Mouse (Mus musculus): ENCODE measurements around the gene Gm49416. TPM values are rescaled to one million over a fixed set of nuclear protein-coding genes. Genes with fewer than 3 reads are reported as not detected.
A peak's percentile ranks its signal among the peaks of the same experiment; 100 is the strongest.

The Gm49416 gene
- polyA plus RNA-seq (2012; ENCODE audit: insufficient read depth, insufficient read length, low replicate concordance, missing spikeins), result not detected in 2 replicates

DNA sequence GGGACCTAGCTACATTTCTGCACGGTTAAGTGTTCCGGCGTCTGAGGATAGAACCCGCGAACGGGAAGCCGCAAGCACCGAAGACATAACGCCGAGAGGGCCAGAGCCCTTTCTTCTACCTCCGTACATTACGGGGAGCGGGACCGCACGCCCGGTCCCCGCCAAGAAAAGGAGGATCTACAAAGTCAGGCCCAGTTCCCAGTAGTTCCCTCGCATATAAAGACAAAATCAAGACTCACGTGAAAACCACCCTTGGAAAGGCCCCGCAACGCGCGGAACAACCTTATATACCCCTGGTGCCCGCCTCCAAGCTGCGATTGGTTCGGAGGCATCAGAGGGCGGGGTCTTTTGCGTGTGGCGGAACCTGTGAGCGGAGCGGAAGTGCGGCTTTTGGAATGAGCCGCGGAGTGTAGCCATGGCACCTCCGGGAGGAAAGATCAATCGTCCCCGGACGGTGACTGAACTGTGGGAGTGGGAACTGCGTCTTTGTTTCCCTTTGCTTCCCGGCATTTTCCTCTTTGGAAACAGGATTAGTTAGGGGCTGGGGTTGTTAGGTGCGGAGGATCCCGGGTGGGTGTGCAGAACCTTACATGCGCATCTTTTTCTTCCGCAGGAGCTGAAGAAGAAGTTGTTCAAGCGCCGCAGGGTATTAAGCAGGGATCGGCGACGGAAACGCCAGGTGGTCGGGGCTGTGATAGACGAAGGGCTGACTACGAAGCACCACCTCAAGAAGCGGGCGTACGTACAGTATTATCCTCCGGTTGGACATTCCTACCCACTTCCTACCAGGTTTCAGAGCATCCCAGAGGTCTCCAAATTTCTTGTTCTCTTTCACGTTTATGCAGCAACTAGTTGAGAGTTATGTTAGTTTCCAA lies at the start of gene Gm49416, which contains the start of gene 1810009A15Rik:
TSS of gene Gm49416 (plus strand) at position 416 of the 875 bp plus-strand sequence.
TSS of gene 1810009A15Rik (plus strand) at position 343 of the 875 bp plus-strand sequence.
- TF ChIP-seq POLR2A (IDR thresholded peaks at IDR 0.05; ENCODE audit: insufficient read depth, low read depth, low read length), result no peak; the same call in 1 of the 2 replicates
- WGBS, result under 1% methylated on average over 58 of the region's 58 CpGs
- Histone ChIP-seq H3K4me1 (ENCODE audit: control insufficient read depth, insufficient read depth, low read length) (peaks cover 2% of the 10 kb centered on the region; the same call in 1 of the 2 replicates), H3K27ac (ENCODE audit: insufficient read depth, low read depth, low read length) (0 out of 2 replicates have a peak within 1 kb of the TSS, but pooled peaks have one; percentile 17), H3K4me3 (ENCODE audit: insufficient read depth, low read depth, low read length) (peak within 1 kb of the TSS; percentile 69)

- TF ChIP-seq CTCF (IDR thresholded peaks at IDR 0.05; ENCODE audit: insufficient read depth, low read depth, low read length) (no peak), POLR2A (IDR thresholded peaks at IDR 0.05; ENCODE audit: insufficient read depth, low read depth, low read length) (0 out of 2 replicates have a peak, but pooled peaks have one; percentile 33)
- Histone ChIP-seq H3K4me3 (ENCODE audit: insufficient read depth, low read depth, low read length) (peak within 1 kb of the TSS; percentile 62), H3K4me1 (ENCODE audit: control insufficient read depth, insufficient read depth, low read length) (peaks cover 10% of the 10 kb centered on the region), H3K27ac (ENCODE audit: insufficient read depth, low read depth, low read length) (peak within 1 kb of the TSS; percentile 92)
- 19% methylated on average over 11 of the region's 11 CpGs for WGBS
Measured at GRCm38 (mm10) chr19:8839103-8839907, 49.4 kb upstream of the Gm49416 start, which contains the start of gene Gng3. TSS of gene Gng3 (minus strand) at chr19:8839194.

GRCm38 (mm10) chr19:8839908-8840791 lies 48.6 kb upstream of the Gm49416 start:
- WGBS, result 9% methylated on average over 29 of the region's 29 CpGs
- no peak for TF ChIP-seq CTCF (IDR thresholded peaks at IDR 0.05; ENCODE audit: insufficient read depth, low read depth, low read length)
- no peak for TF ChIP-seq POLR2A (IDR thresholded peaks at IDR 0.05; ENCODE audit: insufficient read depth, low read depth, low read length)

GRCm38 (mm10) chr19:8841012-8841411 lies 47.7 kb upstream of the Gm49416 start:
- Histone ChIP-seq H3K27ac (ENCODE audit: insufficient read depth, low read depth, low read length) (no peak overlapping the region), H3K4me3 (ENCODE audit: insufficient read depth, low read depth, low read length) (peak overlapping the region; percentile 62), H3K4me1 (ENCODE audit: control insufficient read depth, insufficient read depth, low read length) (peaks cover 10% of the 10 kb centered on the region)
- TF ChIP-seq CTCF (IDR thresholded peaks at IDR 0.05; ENCODE audit: insufficient read depth, low read depth, low read length) (no peak), POLR2A (IDR thresholded peaks at IDR 0.05; ENCODE audit: insufficient read depth, low read depth, low read length) (no peak)
- WGBS, result 80% methylated on average over 7 of the region's 7 CpGs

More at GRCm38 (mm10) chr19:8839908-8840791, 48.6 kb upstream of the Gm49416 start:
- peak overlapping the region; percentile 92 for H3K27ac ChIP-seq (ENCODE audit: insufficient read depth, low read depth, low read length)
- H3K4me3 ChIP-seq (ENCODE audit: insufficient read depth, low read depth, low read length), result peak overlapping the region; percentile 62
- H3K4me1 ChIP-seq (ENCODE audit: control insufficient read depth, insufficient read depth, low read length), result peaks cover 10% of the 10 kb centered on the region

- peaks cover 10% of the 10 kb centered on the region for H3K4me1 ChIP-seq (ENCODE audit: control insufficient read depth, insufficient read depth, low read length)
Measured at GRCm38 (mm10) chr19:8842961-8843360, 45.8 kb upstream of the Gm49416 start.

DNA sequence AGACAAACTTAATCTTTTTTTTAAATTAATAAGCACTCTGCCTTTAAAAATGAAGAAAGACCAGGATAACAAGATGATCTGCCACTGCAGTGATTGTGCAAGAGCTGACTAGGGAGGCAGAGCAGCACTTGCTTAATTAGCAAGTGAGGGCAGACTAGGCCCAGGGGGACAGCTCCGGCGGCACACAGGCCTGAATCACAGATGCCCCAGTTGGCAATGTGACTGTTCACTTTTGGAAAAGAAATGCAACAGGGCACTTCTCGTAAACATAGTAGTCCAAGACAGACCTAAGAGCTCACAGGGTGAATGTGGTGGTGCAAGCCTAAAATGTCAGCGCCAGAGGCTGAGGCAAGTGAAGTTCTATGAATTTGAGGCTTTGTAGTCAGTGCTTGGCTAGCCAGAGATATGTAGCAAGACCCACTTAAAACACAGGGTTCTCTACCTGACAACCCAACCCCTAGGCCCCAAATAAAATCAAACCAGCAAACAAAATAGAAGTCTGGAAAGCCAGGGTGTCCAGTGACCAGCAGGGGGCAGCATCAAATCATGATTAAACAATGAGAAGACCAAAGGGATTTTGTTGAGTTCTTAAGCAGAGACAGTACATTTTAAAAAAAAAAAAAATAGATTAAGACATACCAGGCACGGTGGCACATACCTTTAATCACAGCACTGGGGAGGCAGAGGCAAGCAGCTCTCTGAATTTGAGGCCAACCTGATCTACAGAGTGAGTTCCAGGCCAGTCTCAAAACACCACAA lies 44.2 kb upstream of the Gm49416 start:
- 38% methylated on average over 5 of the region's 5 CpGs for WGBS

More at GRCm38 (mm10) chr19:8842961-8843360, 45.8 kb upstream of the Gm49416 start:
- H3K4me3 ChIP-seq (ENCODE audit: insufficient read depth, low read depth, low read length), result no peak overlapping the region
- TF ChIP-seq CTCF (IDR thresholded peaks at IDR 0.05; ENCODE audit: insufficient read depth, low read depth, low read length), result no peak
- TF ChIP-seq POLR2A (IDR thresholded peaks at IDR 0.05; ENCODE audit: insufficient read depth, low read depth, low read length), result no peak
- H3K27ac ChIP-seq (ENCODE audit: insufficient read depth, low read depth, low read length), result no peak overlapping the region
- WGBS, result 90% methylated on average over 6 of the region's 6 CpGs

GRCm38 (mm10) chr19:8848356-8848755 lies 40.4 kb upstream of the Gm49416 start:
- no peak for TF ChIP-seq CTCF (IDR thresholded peaks at IDR 0.05; ENCODE audit: insufficient read depth, low read depth, low read length)
- TF ChIP-seq POLR2A (IDR thresholded peaks at IDR 0.05; ENCODE audit: insufficient read depth, low read depth, low read length), result no peak
- H3K4me1 ChIP-seq (ENCODE audit: control insufficient read depth, insufficient read depth, low read length), result peaks cover 11% of the 10 kb centered on the region
- H3K4me3 ChIP-seq (ENCODE audit: insufficient read depth, low read depth, low read length), result no peak overlapping the region
- WGBS, result 85% methylated on average over 5 of the region's 5 CpGs
- no peak overlapping the region for H3K27ac ChIP-seq (ENCODE audit: insufficient read depth, low read depth, low read length)

More for the DNA sequence above, 44.2 kb upstream of the Gm49416 start:
- no peak overlapping the region for H3K27ac ChIP-seq (ENCODE audit: insufficient read depth, low read depth, low read length)
- peaks cover 10% of the 10 kb centered on the region for H3K4me1 ChIP-seq (ENCODE audit: control insufficient read depth, insufficient read depth, low read length)
- TF ChIP-seq POLR2A (IDR thresholded peaks at IDR 0.05; ENCODE audit: insufficient read depth, low read depth, low read length) (no peak), CTCF (IDR thresholded peaks at IDR 0.05; ENCODE audit: insufficient read depth, low read depth, low read length) (no peak)
- H3K4me3 ChIP-seq (ENCODE audit: insufficient read depth, low read depth, low read length), result no peak overlapping the region
